Comparison of ENCODE assay signal across 8 mouse cellular contexts in genomic region chr2:167071266-167071640, GRCm38 (mm10). TPM values are rescaled to one million over a fixed set of nuclear protein-coding genes. Genes with fewer than 3 reads are reported as not detected.
DNase-seq lines count a peak whose midpoint lies in the region; ATAC-seq and TF ChIP-seq lines count a peak whose summit lies in the region.

No protein-coding gene starts in this region.

- no peak for TF ChIP-seq POLR2A in bone marrow macrophage, adult 2 months (IDR thresholded peaks at IDR 0.05; ENCODE audit: borderline replicate concordance, low read depth, low read length)

- DNase-seq in kidney, postnatal 36 days, result no peak
- no peak for DNase-seq in right cerebral cortex, adult 2 months (ENCODE audit: low spot score in 2 of 2)
- DNase-seq in adrenal gland, postnatal 14 days, result no peak
- no peak for DNase-seq in layer of hippocampus, adult 9-11 months

- H3K4me2 ChIP-seq in kidney, embryonic 15.5 days, result peak overlapping the region; percentile 78
- H3K4me2 ChIP-seq in hindbrain, embryonic 12.5 days (replicated peaks), result peak overlapping the region; percentile 62
- H3K4me2 ChIP-seq in midbrain, embryonic 13.5 days (replicated peaks), result peak overlapping the region; percentile 60

- H3K27ac ChIP-seq in kidney, embryonic 15.5 days, result peak overlapping the region; percentile 64
- no peak overlapping the region for H3K27ac ChIP-seq in bone marrow macrophage, adult 2 months (ENCODE audit: insufficient read depth, low read depth, low read length)
- peak overlapping the region; percentile 74 for H3K27ac ChIP-seq in hindbrain, embryonic 12.5 days
- peak overlapping the region; percentile 86 for H3K27ac ChIP-seq in midbrain, embryonic 13.5 days

- peaks cover 9% of the 10 kb centered on the region for H3K36me3 ChIP-seq in kidney, embryonic 15.5 days
- peaks cover 14% of the 10 kb centered on the region; the same call in 1 of the 2 replicates for H3K36me3 ChIP-seq in hindbrain, embryonic 12.5 days
- H3K36me3 ChIP-seq in midbrain, embryonic 13.5 days, result peaks cover 6% of the 10 kb centered on the region

- peaks cover 19% of the 10 kb centered on the region for H3K4me1 ChIP-seq in kidney, embryonic 15.5 days
- H3K4me1 ChIP-seq in bone marrow macrophage, adult 2 months (ENCODE audit: control insufficient read depth, insufficient read depth, low read length), result peaks cover 4% of the 10 kb centered on the region; the same call in 1 of the 2 replicates
- H3K4me1 ChIP-seq in hindbrain, embryonic 12.5 days, result peaks cover 4% of the 10 kb centered on the region; the same call in 1 of the 2 replicates
- peaks cover 7% of the 10 kb centered on the region for H3K4me1 ChIP-seq in midbrain, embryonic 13.5 days (replicated peaks)

- H3K9ac ChIP-seq in kidney, embryonic 15.5 days, result peak overlapping the region; percentile 37
- H3K9ac ChIP-seq in hindbrain, embryonic 12.5 days, result peak overlapping the region; percentile 50
- peak overlapping the region; percentile 54 for H3K9ac ChIP-seq in midbrain, embryonic 13.5 days (replicated peaks)

- no peaks in the 10 kb centered on the region for H3K9me3 ChIP-seq in kidney, embryonic 15.5 days (replicated peaks)
- no peaks in the 10 kb centered on the region for H3K9me3 ChIP-seq in hindbrain, embryonic 12.5 days (replicated peaks)
- H3K9me3 ChIP-seq in midbrain, embryonic 13.5 days, result no peaks in the 10 kb centered on the region

- ATAC-seq in kidney, embryonic 15.5 days (replicated peaks; ENCODE audit: low FRiP score), result no peak
- ATAC-seq in hindbrain, embryonic 12.5 days (ENCODE audit: low FRiP score), result peak; percentile 21
- peak; percentile 8 for ATAC-seq in midbrain, embryonic 13.5 days

- peak overlapping the region; percentile 53 for H3K4me3 ChIP-seq in kidney, embryonic 15.5 days (replicated peaks)
- H3K4me3 ChIP-seq in bone marrow macrophage, adult 2 months (ENCODE audit: insufficient read depth, low read length), result peak overlapping the region; percentile 59
- H3K4me3 ChIP-seq in hindbrain, embryonic 12.5 days, result peak overlapping the region; percentile 44
- H3K4me3 ChIP-seq in midbrain, embryonic 13.5 days (replicated peaks), result peak overlapping the region; percentile 44

- WGBS in kidney, embryonic 15.5 days, result 23% methylated on average over 12 of the region's 12 CpGs
- 26% methylated on average over 12 of the region's 12 CpGs for WGBS in hindbrain, embryonic 12.5 days
- 22% methylated on average over 12 of the region's 12 CpGs for WGBS in midbrain, embryonic 13.5 days

- no peak for TF ChIP-seq CTCF in bone marrow macrophage, adult 2 months (IDR thresholded peaks at IDR 0.05; ENCODE audit: low read depth, low read length)

- H3K27me3 ChIP-seq in kidney, embryonic 15.5 days, result no peaks in the 10 kb centered on the region
- H3K27me3 ChIP-seq in hindbrain, embryonic 12.5 days, result no peaks in the 10 kb centered on the region
- no peaks in the 10 kb centered on the region for H3K27me3 ChIP-seq in midbrain, embryonic 13.5 days

RNA-seq across cellular contexts. Expression of gene Znfx1, which starts 8.4 kb away (rescaled TPM):
- 9.5 and 10.2 TPM in 2 replicates for polyA plus RNA-seq in kidney, embryonic 15.5 days (2015; fragmentation: Nextera tagmentation; extraction: Ambion mirVana)
- polyA plus RNA-seq in bone marrow macrophage, adult 2 months (2012; ENCODE audit: insufficient read depth, insufficient read length, missing spikeins), result 91.4 and 108 TPM in 2 replicates
- 9.4 and 9.7 TPM in 2 replicates for polyA plus RNA-seq in hindbrain, embryonic 12.5 days (2016; fragmentation: Nextera tagmentation; extraction: Ambion mirVana)
- 6.0 and 7.8 TPM in 2 replicates for polyA plus RNA-seq in midbrain, embryonic 13.5 days (2015; fragmentation: Nextera tagmentation; extraction: Ambion mirVana)
- 37.7 and 43.5 TPM in 2 replicates for total RNA-seq in adrenal gland, postnatal 14 days (2021)

RNA-seq across cellular contexts. Expression of gene Ddx27, which starts 56.3 kb away (rescaled TPM):
- polyA plus RNA-seq in kidney, embryonic 15.5 days (2015; fragmentation: Nextera tagmentation; extraction: Ambion mirVana), result 57.7 and 59.4 TPM in 2 replicates
- polyA plus RNA-seq in bone marrow macrophage, adult 2 months (2012; ENCODE audit: insufficient read depth, insufficient read length, missing spikeins), result 20.4 TPM in 2 replicates
- polyA plus RNA-seq in hindbrain, embryonic 12.5 days (2016; fragmentation: Nextera tagmentation; extraction: Ambion mirVana), result 42.0 and 50.1 TPM in 2 replicates
- 40.3 TPM in 2 replicates for polyA plus RNA-seq in midbrain, embryonic 13.5 days (2015; fragmentation: Nextera tagmentation; extraction: Ambion mirVana)
- 34.6 and 43.0 TPM in 2 replicates for total RNA-seq in adrenal gland, postnatal 14 days (2021)
